Mouse (Mus musculus): ENCODE data around the gene Gm2022. TPM values are rescaled to one million over a fixed set of nuclear protein-coding genes. Genes with fewer than 3 reads are reported as not detected.
"Not testable (repeated sequence)": the region's sequence is repeated elsewhere in the genome, so short reads cannot be mapped to it uniquely, and the experiment has no call there.

Gm2022 gene
- not detected in 2 replicates for polyA plus RNA-seq (2012; rRNA removed)

DNA sequence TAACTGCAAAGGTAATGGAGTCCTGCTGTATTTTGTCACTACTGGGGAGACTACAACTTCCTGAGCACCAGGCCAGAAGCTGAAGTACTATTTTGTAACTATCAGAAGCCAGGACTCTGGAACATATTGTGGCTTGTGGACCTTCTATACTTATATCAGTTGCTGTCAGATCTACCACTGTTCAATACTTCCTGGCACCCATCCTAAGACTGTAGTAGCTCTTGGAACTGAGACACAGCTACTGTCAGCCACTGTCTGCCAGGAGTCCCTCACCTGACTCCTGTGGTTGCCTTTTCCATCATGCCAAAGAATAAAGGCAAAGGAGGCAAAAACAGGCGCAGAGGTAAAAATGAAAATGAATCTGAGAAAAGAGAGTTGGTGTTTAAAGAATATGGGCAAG, at the start of gene Gm2022:
Gene Gm2022, plus strand, starts transcription at position 301 of the 400 bp plus-strand sequence.
- WGBS: 80% methylated on average over 1 of the region's 1 CpGs
- not testable (repeated sequence) for H3K4me3 ChIP-seq (replicated peaks; ENCODE audit: extremely low read depth, low read depth, low read length)

DNA sequence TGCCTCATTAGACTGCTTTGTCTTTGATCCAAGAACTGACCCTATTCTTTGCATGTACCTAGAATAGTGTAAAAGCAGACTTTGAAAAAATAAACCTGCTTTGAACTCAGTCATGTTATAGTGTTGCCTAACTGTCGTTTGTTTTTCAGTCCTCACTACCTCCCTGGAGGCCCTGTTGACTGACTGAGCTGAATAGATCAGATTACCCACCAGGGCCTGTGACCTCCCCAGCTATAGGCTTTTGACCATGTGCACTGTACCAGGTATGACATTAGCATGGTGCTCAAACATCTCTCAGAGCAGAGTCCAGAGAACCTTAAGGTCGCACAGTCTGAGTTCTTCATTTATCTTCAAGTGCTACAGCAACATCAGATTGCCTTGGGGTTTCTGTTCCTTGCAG, 44.5 kb upstream of the Gm2022 start:
- not testable (repeated sequence) for H3K4me1 ChIP-seq (ENCODE audit: control insufficient read depth, insufficient read depth, low read length); H3K4me3 ChIP-seq (replicated peaks; ENCODE audit: extremely low read depth, low read depth, low read length); DNase-seq
- no CpG with 5 or more reads among the region's 2 CpGs for whole genome bisulfite sequencing

More for the DNA sequence above, at the start of gene Gm2022:
- H3K4me1 ChIP-seq (ENCODE audit: control insufficient read depth, insufficient read depth, low read length); DNase-seq: not testable (repeated sequence)

DNA sequence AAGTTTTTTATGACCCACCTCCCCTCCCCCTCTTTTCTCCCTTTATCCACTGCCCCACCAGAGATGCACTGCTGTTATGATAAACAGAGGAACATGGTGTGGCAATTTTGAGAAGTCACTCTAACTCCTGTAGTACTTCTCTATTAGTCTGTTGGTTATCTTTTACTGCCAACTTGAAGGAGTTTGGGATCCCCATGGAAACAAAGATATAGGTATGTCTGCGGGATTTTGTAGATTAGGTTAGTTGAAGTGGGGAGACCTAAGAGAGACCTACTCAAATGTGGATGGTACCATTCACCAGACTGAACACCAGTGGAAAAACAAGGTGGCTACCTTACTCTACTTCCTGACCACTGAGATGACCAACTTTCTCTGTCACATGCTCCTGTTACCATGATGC, 39.1 kb upstream of the Gm2022 start:
- DNase-seq; H3K4me3 ChIP-seq (replicated peaks; ENCODE audit: extremely low read depth, low read depth, low read length); H3K4me1 ChIP-seq (ENCODE audit: control insufficient read depth, insufficient read depth, low read length): not testable (repeated sequence)
- 74% methylated on average over 1 of the region's 1 CpGs for WGBS

DNA sequence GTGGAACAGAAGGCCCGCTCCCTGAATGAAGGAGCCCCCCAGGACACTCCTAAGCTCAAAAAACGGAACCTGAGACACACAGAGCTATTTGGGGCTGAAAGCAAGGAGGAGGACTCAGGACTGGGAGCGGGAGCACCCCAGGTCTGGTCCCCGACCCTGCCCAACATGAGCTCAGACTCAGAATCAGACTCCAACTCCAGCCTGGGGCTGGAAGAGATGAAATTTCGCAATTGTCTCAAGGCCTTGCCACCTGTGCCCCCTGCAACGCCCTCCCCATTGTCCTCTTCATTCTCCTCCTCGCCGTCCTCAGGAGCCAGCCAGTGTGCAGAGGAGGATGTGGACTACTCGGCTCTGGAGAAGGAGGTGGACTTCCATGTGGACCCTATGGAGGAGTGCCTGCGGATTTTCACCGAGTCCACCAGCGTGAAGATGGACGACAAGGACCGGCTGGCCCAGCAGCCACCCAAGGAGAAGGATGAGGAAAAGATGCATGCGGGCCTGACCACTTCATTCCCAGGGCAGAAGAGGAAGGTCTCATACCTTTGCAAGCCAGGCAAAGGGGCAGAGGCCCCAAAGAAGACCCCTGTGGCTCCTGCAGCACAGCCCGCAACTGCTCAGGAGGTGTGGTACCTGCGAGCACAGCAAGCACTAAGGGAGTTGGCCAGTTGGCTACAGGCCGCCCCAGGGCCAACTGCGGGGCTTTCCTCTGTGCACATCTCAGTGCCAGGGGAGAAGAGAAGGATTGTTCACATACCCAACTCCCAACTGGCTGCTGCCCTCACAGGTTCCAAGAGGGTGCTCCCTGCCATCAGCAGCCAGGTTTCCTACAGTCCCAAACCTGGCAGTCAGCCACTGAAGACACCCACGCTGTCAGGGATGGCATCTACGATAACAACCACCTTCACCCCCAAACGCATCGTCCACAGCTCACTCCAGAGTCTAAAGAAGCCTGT, 33.2 kb upstream of the Gm2022 start:
- not testable (repeated sequence) for H3K4me1 ChIP-seq (ENCODE audit: control insufficient read depth, insufficient read depth, low read length); H3K4me3 ChIP-seq (replicated peaks; ENCODE audit: extremely low read depth, low read depth, low read length); DNase-seq
- 82% methylated on average over 23 of the region's 23 CpGs for WGBS

DNA sequence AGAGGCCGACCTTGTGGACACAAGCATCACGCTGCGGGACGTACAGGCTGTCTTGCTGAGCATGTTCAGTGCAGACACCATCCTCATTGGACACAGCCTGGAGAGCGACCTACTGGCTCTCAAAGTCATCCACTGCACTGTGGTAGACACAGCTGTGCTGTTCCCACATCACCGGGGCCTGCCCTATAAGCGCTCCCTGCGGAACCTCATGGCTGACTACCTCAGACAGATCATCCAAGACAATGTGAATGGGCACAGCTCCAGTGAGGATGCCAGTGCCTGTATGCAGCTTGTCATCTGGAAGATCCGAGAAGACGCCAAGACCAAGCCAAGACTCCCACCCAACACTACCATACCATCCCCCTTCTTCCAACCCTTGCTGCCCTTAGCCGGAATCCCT, 31.5 kb upstream of the Gm2022 start:
- DNase-seq; H3K4me1 ChIP-seq (ENCODE audit: control insufficient read depth, insufficient read depth, low read length); H3K4me3 ChIP-seq (replicated peaks; ENCODE audit: extremely low read depth, low read depth, low read length): not testable (repeated sequence)
- 91% methylated on average over 9 of the region's 11 CpGs for WGBS

DNA sequence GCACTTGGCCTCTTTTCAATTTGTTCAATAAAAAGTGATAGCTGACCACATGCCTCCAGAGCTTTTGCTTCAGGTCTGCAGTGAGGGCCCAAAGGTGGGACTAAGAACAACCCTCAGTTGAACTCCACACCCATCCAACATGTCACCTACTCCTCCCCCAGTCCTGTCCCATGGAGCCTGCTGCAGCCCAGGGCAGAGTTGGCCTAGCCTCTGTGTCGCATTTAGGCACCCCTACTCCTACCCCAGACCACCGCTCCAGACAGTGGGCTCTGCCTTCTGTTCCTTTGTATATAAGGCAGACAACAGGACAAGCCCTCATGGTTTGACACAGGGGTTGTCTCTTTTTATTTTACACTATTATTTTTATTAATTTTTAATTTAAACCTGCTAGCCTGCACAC, 31.1 kb upstream of the Gm2022 start:
- WGBS: 69% methylated on average over 2 of the region's 2 CpGs
- not testable (repeated sequence) for H3K4me1 ChIP-seq (ENCODE audit: control insufficient read depth, insufficient read depth, low read length)

DNA sequence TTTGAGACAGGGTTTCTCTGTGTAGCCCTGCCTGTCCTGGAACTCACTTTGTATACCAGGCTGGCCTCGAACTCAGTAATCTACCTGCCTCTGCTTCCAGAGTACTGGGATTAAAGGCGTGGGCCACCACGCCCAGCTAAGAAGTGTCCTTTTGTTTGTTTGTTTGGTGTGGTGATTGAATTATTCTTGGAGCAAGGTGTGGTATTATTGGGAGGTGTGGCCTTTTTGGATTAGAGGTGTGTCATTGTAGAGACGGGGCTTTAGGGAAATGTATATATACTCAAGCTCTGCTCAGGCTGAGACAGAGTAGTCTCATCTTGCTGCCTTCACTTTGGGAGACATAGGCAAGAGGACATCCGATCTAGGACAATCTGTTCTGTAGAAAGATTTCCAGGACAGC, 21.4 kb upstream of the Gm2022 start, which contains the start of gene Gm2016:
Gene Gm2016, plus strand, starts transcription at position 301 of the 400 bp plus-strand sequence.
- not testable (repeated sequence) for H3K4me3 ChIP-seq (replicated peaks; ENCODE audit: extremely low read depth, low read depth, low read length); H3K4me1 ChIP-seq (ENCODE audit: control insufficient read depth, insufficient read depth, low read length); DNase-seq
- WGBS: 81% methylated on average over 5 of the region's 5 CpGs

More for the DNA sequence above, 31.1 kb upstream of the Gm2022 start:
- H3K4me3 ChIP-seq (replicated peaks; ENCODE audit: extremely low read depth, low read depth, low read length); DNase-seq: not testable (repeated sequence)

DNA sequence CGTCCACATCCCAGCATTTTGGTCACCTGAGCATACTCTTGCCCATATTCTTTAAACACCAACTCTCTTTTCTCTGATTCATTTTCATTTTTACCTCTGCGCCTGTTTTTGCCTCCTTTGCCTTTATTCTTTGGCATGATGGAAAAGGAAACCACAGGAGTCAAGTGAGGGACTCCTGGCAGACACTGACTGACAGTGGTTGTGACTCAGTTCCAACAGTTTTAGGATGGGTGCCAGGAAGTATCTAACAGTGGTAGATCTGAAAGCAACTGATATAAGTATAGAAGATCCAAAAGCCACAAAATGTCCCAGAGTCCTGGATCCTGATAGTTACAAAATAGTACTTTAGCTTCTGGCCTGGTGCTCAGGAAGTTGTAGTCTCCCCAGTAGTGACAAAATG, 24.6 kb downstream of the Gm2022 start, which contains the start of gene Gm2035:
Gene Gm2035, minus strand, starts transcription at position 137 of the 400 bp plus-strand sequence.
- not testable (repeated sequence) for H3K4me1 ChIP-seq (ENCODE audit: control insufficient read depth, insufficient read depth, low read length); DNase-seq; H3K4me3 ChIP-seq (replicated peaks; ENCODE audit: extremely low read depth, low read depth, low read length)
- 66% methylated on average over 2 of the region's 2 CpGs for WGBS

Other genes with a start within 250 kb of the Gm2022 start
- gene Gm21319, start 119.6 kb upstream of the Gm2022 start, polyA plus RNA-seq (2012; rRNA removed): not detected in 2 replicates
- gene Gm21936, start 99.9 kb upstream of the Gm2022 start, polyA plus RNA-seq (2012; rRNA removed): not detected in 2 replicates
- gene BB287469, start 78.8 kb upstream of the Gm2022 start, polyA plus RNA-seq (2012; rRNA removed): not detected in 2 replicates
- gene Gm2001, start 53.0 kb upstream of the Gm2022 start, polyA plus RNA-seq (2012; rRNA removed): not detected in 2 replicates
- gene Gm2016, start 21.3 kb upstream of the Gm2022 start, polyA plus RNA-seq (2012; rRNA removed): not detected in 2 replicates
- gene Gm2035, start 24.5 kb downstream of the Gm2022 start, polyA plus RNA-seq (2012; rRNA removed): not detected in 2 replicates
- gene Gm2042, start 58.7 kb downstream of the Gm2022 start, polyA plus RNA-seq (2012; rRNA removed): not detected in 2 replicates
- not detected in 2 replicates for gene Gm2075, start 116.5 kb downstream of the Gm2022 start, polyA plus RNA-seq (2012; rRNA removed)
- not detected in 2 replicates for gene Gm6803, start 123.4 kb downstream of the Gm2022 start, polyA plus RNA-seq (2012; rRNA removed)
- not detected in 2 replicates for gene Gm2056, start 131.6 kb downstream of the Gm2022 start, polyA plus RNA-seq (2012; rRNA removed)
- not detected in 2 replicates for gene Gm16368, start 188.3 kb downstream of the Gm2022 start, polyA plus RNA-seq (2012; rRNA removed)

Measured in lung, adult 2 months (tissue).